Mouse (Mus musculus): ENCODE results near the gene Nsmce1. TPM values are rescaled to one million over a fixed set of nuclear protein-coding genes. Genes with fewer than 3 reads are reported as not detected.

The Nsmce1 gene
- polyA plus RNA-seq, 1 experiment from 2014 or later = 128 TPM

DNA sequence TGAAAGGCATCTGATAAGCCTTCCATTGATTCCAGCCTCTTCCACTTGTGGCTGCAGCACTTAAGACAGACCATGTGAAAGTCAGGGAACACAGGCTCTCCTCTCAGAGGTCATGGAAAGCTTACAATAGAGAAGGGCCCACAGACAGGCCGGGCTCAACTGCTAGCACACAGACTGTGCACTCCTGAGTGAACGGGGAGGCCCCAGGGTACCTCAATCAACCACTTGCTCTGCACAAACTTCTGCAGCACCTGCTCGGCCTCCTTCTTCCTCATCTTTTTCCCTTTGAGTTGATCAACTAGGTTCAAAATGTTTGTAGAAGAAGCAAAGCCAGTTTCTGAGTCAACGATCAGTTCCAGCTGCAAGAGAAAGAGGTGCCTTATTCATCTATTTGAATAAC, 20.5 kb downstream of the Nsmce1 start:
- no peaks in the 10 kb centered on the region for H3K9me3 ChIP-seq (ENCODE audit: control insufficient read depth, low read length)
- peaks cover 14% of the 10 kb centered on the region for H3K4me1 ChIP-seq (replicated peaks; ENCODE audit: control insufficient read depth, insufficient read depth, low read length)
- no peak overlapping the region for H3K4me3 ChIP-seq (ENCODE audit: low read depth, low read length)
- H3K27me3 ChIP-seq (replicated peaks; ENCODE audit: control insufficient read depth, insufficient read depth, low read length) = no peaks in the 10 kb centered on the region
- H3K4me2 ChIP-seq (ENCODE audit: low read length) = no peak overlapping the region
- H3K36me3 ChIP-seq (ENCODE audit: control insufficient read depth, insufficient read depth, low read length) = peaks cover 50% of the 10 kb centered on the region
- no peak overlapping the region for H3K9ac ChIP-seq (ENCODE audit: low read length)
- DNase-seq (ENCODE audit: low spot score) (no peak), ATAC-seq (replicated peaks; ENCODE audit: low FRiP score, low TSS enrichment, low read depth) (no peak)
- WGBS = 92% methylated on average over 4 of the region's 4 CpGs
- H3K27ac ChIP-seq (ENCODE audit: low read depth) = no peak overlapping the region

DNA sequence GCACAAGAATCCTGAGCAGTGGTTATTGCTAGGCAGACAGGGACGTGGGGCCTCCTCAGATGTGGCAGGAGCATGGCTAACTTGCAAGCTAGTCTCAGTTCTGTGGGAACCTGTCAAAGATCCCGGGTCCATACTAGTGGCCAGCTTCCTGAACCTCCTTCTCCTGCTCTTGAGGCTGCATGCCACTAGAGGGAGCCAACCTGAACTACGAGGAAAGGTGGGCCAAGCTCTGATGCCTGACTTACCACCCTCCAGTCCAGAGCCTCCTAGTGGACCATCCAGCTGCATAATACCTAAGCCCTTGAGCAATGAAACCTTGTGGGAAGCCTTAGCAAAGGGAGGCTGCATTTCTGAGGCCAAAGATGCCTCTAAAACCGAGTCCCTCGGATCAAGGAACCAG, 21.5 kb downstream of the Nsmce1 start:
- 26% methylated on average over 5 of the region's 5 CpGs for WGBS
- Histone ChIP-seq H3K27ac (ENCODE audit: low read depth) (no peak overlapping the region), H3K4me3 (ENCODE audit: low read depth, low read length) (no peak overlapping the region), H3K27me3 (replicated peaks; ENCODE audit: control insufficient read depth, insufficient read depth, low read length) (no peaks in the 10 kb centered on the region), H3K36me3 (ENCODE audit: control insufficient read depth, insufficient read depth, low read length) (peaks cover 59% of the 10 kb centered on the region), H3K4me1 (replicated peaks; ENCODE audit: control insufficient read depth, insufficient read depth, low read length) (peaks cover 8% of the 10 kb centered on the region), H3K4me2 (ENCODE audit: low read length) (no peak overlapping the region), H3K9me3 (ENCODE audit: control insufficient read depth, low read length) (no peaks in the 10 kb centered on the region), H3K9ac (ENCODE audit: low read length) (no peak overlapping the region)
- ATAC-seq (replicated peaks; ENCODE audit: low FRiP score, low TSS enrichment, low read depth) (peak; percentile 44; the same call in 1 of the 2 replicates), DNase-seq (ENCODE audit: low spot score) (peak; percentile 83)

DNA sequence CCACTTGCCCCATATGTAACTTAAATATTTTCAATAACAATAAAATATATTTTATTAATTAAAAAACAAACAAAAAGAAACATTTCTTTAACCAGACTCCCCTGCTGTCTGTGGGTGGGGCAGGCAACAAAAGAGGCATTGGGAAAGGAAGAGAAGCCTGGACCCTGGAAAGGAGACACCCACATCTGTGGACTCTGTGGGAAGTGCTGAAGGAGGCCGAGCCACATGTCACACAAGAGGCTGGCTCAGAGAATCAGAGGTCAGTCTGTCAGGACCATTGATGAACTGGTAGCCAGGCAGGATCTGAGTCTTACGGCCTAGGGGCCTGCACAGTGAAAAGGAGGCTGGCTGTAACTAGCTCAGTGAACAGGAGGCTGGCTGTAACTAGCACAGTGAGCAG, 29.2 kb downstream of the Nsmce1 start:
- H3K4me1 ChIP-seq (replicated peaks; ENCODE audit: control insufficient read depth, insufficient read depth, low read length) = no peaks in the 10 kb centered on the region
- DNase-seq (ENCODE audit: low spot score) (no peak), ATAC-seq (replicated peaks; ENCODE audit: low FRiP score, low TSS enrichment, low read depth) (no peak)
- H3K27me3 ChIP-seq (replicated peaks; ENCODE audit: control insufficient read depth, insufficient read depth, low read length) = no peaks in the 10 kb centered on the region
- H3K4me3 ChIP-seq (ENCODE audit: low read depth, low read length) = no peak overlapping the region
- peaks cover 27% of the 10 kb centered on the region for H3K36me3 ChIP-seq (ENCODE audit: control insufficient read depth, insufficient read depth, low read length)
- no peak overlapping the region for H3K4me2 ChIP-seq (ENCODE audit: low read length)
- 70% methylated on average over 2 of the region's 2 CpGs for WGBS
- H3K9ac ChIP-seq (ENCODE audit: low read length) = no peak overlapping the region
- no peak overlapping the region for H3K27ac ChIP-seq (ENCODE audit: low read depth)
- H3K9me3 ChIP-seq (ENCODE audit: control insufficient read depth, low read length) = no peaks in the 10 kb centered on the region

DNA sequence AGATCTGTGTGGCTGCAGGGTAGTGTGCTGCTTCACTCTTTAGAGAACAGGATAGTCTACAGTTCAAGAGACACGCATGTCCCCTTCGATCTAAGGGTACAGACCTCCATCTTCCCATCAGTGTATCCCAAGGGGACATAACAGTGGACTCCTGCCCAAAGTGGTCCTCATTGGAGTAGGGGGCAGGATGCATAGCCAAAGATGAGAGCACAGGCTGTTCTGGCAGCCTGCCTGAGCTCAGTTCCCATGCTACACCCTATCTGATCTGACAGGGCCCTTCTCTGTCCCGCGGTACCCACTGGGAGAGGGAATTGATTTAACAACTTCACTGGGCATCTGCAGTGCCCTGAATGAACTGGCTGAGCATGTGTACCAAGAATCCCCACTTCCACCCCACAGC, 37.7 kb downstream of the Nsmce1 start:
- Histone ChIP-seq H3K36me3 (ENCODE audit: control insufficient read depth, insufficient read depth, low read length) (peaks cover 16% of the 10 kb centered on the region), H3K27me3 (replicated peaks; ENCODE audit: control insufficient read depth, insufficient read depth, low read length) (no peaks in the 10 kb centered on the region), H3K4me3 (ENCODE audit: low read depth, low read length) (no peak overlapping the region), H3K4me1 (replicated peaks; ENCODE audit: control insufficient read depth, insufficient read depth, low read length) (no peaks in the 10 kb centered on the region), H3K4me2 (ENCODE audit: low read length) (no peak overlapping the region), H3K27ac (ENCODE audit: low read depth) (no peak overlapping the region), H3K9me3 (ENCODE audit: control insufficient read depth, low read length) (no peaks in the 10 kb centered on the region), H3K9ac (ENCODE audit: low read length) (no peak overlapping the region)
- DNase-seq (ENCODE audit: low spot score) (no peak), ATAC-seq (replicated peaks; ENCODE audit: low FRiP score, low TSS enrichment, low read depth) (no peak)
- WGBS = 96% methylated on average over 4 of the region's 4 CpGs

DNA sequence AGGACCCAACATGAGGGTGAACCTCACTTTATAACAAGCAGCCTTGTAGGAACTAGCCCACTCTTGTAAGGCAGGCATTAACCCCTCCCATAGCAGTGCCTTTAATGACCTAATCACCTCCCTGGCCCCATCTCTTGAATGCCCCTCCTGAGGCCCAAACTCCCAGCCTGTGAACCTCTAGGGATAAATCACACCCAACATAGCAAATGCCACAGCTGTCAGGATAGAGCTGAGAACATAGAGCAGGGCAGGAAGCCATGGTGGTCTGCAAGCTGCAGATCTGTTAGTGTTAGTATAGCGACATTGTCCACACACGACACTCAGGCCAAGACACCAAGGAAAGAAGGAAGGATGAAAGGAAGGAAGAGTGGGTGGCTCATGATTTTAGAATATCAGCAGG, 40.3 kb downstream of the Nsmce1 start:
- no peak for DNase-seq (ENCODE audit: low spot score)
- H3K4me3 ChIP-seq (ENCODE audit: low read depth, low read length) = no peak overlapping the region
- no peak overlapping the region for H3K9ac ChIP-seq (ENCODE audit: low read length)
- H3K9me3 ChIP-seq (ENCODE audit: control insufficient read depth, low read length) = no peaks in the 10 kb centered on the region
- H3K27ac ChIP-seq (ENCODE audit: low read depth) = no peak overlapping the region
- peaks cover 7% of the 10 kb centered on the region for H3K36me3 ChIP-seq (ENCODE audit: control insufficient read depth, insufficient read depth, low read length)
- ATAC-seq (replicated peaks; ENCODE audit: low FRiP score, low TSS enrichment, low read depth) = no peak
- 51% methylated on average over 2 of the region's 2 CpGs for WGBS
- H3K27me3 ChIP-seq (replicated peaks; ENCODE audit: control insufficient read depth, insufficient read depth, low read length) = no peaks in the 10 kb centered on the region
- H3K4me1 ChIP-seq (replicated peaks; ENCODE audit: control insufficient read depth, insufficient read depth, low read length) = no peaks in the 10 kb centered on the region
- no peak overlapping the region for H3K4me2 ChIP-seq (ENCODE audit: low read length)

DNA sequence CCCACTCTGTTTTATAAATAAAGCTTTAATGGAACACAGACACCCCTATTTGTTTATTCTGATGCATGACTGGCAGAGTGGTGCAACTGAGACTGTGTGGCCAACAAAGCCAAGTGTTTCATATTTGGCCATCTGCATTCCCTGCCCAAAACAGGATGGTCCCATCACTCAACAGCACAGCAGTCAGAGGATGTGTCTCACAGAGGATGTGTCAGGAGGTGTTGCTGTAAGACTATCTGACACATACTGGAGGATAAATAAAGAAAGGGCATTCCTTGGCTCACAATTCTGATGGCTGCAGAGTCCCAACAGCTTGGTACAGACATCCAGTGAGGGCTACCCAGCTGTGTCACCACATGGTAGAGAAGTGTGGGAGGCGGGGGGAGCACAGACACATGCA, 40.7 kb downstream of the Nsmce1 start:
- no peaks in the 10 kb centered on the region for H3K9me3 ChIP-seq (ENCODE audit: control insufficient read depth, low read length)
- ATAC-seq (replicated peaks; ENCODE audit: low FRiP score, low TSS enrichment, low read depth) = no peak
- H3K27me3 ChIP-seq (replicated peaks; ENCODE audit: control insufficient read depth, insufficient read depth, low read length) = no peaks in the 10 kb centered on the region
- no peaks in the 10 kb centered on the region; the same call in 1 of the 2 replicates for H3K4me1 ChIP-seq (replicated peaks; ENCODE audit: control insufficient read depth, insufficient read depth, low read length)
- no peak overlapping the region for H3K9ac ChIP-seq (ENCODE audit: low read length)
- WGBS = 89% methylated on average over 1 of the region's 1 CpGs
- H3K36me3 ChIP-seq (ENCODE audit: control insufficient read depth, insufficient read depth, low read length) = 0 out of 2 replicates have a peak, but pooled peaks cover 3% of the 10 kb centered on the region
- no peak overlapping the region for H3K4me3 ChIP-seq (ENCODE audit: low read depth, low read length)
- no peak overlapping the region for H3K4me2 ChIP-seq (ENCODE audit: low read length)
- no peak for DNase-seq (ENCODE audit: low spot score)
- no peak overlapping the region for H3K27ac ChIP-seq (ENCODE audit: low read depth)

DNA sequence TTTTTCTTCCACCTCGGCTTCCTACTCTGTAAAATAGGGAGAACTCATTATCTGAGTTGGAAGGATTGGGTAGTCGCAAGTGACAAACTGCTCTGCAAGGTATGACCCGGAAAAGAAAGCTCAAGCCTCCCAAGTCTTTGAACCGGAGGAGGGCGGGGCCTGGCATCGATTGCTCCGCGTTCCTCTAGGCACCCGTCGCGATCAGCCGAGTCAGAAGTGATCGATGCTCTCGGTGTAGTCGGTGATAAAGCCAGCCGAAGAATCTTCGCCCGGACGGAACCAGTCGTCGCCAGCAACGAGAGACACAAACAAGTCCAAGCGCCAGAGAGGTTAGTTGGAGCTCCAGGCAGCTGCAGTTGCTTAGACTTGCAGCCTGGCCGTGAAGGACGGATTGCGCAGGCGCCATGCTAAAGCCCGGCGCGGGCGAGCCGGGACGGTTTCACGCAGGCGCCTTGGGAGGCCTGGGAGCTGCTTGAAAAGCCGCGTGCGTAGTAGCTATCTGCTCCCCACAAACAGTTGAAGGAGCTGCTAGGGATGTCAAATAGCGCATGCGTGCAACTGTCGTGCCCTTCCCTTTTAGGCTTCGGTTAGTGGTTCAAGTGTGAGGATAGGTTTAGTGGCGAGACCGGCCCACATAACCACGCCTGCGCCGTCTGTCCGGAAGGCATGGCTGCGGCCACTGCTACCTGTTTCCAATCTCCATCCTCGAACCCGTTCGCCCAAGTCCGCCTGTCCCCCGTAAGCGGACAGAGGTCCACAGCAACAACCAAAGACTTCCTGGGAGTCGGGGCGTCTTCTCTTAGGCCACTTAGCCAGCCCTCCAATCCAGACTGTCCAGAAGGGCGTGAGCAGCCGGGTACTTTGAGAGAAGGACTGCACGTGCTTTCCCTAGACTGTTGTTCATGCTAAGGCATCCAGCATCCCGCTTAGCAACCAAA, 46.7 kb downstream of the Nsmce1 start, which contains the start of gene Kdm8:
Gene Kdm8 (plus strand): TSS at position 213 of the 938 bp plus-strand sequence.
- peak; percentile 95 for ATAC-seq (replicated peaks; ENCODE audit: low FRiP score, low TSS enrichment, low read depth)
- H3K27ac ChIP-seq (ENCODE audit: low read depth) = peak within 1 kb of the TSS; percentile 95
- peaks cover 7% of the 10 kb centered on the region for H3K4me1 ChIP-seq (replicated peaks; ENCODE audit: control insufficient read depth, insufficient read depth, low read length)
- H3K9ac ChIP-seq (ENCODE audit: low read length) = peak within 1 kb of the TSS; percentile 64
- WGBS = 3% methylated on average over 61 of the region's 61 CpGs
- H3K4me3 ChIP-seq (ENCODE audit: low read depth, low read length) = peak within 1 kb of the TSS; percentile 65
- H3K4me2 ChIP-seq (ENCODE audit: low read length) = peak within 1 kb of the TSS; percentile 78
- H3K9me3 ChIP-seq (ENCODE audit: control insufficient read depth, low read length) = no peaks in the 10 kb centered on the region
- no peaks in the 10 kb centered on the region for H3K27me3 ChIP-seq (replicated peaks; ENCODE audit: control insufficient read depth, insufficient read depth, low read length)
- DNase-seq (ENCODE audit: low spot score) = peak; percentile 99
- H3K36me3 ChIP-seq (ENCODE audit: control insufficient read depth, insufficient read depth, low read length) = no peaks in the 10 kb centered on the region

DNA sequence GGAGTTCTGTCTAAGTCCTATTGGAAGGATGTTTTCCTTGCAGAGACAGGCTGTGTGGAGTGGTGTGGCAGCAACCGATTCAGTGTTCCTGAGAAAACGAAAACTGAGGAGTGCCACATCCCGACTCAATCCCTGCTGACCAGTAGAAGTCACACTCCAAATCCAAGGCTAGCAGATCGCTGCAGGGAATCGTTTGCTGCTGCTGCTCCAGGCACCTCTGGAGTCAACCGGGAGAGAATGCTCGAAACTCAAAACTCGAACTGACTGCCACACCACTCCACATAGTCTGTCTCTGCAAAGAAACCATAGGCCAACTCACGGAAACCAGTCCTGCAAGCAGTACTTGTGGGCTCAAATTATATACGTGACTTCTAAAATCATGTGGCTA, 47.3 kb downstream of the Nsmce1 start:
- Histone ChIP-seq H3K4me2 (ENCODE audit: low read length) (peak overlapping the region; percentile 78), H3K4me1 (replicated peaks; ENCODE audit: control insufficient read depth, insufficient read depth, low read length) (peaks cover 7% of the 10 kb centered on the region), H3K27ac (ENCODE audit: low read depth) (peak overlapping the region; percentile 95), H3K36me3 (ENCODE audit: control insufficient read depth, insufficient read depth, low read length) (no peaks in the 10 kb centered on the region), H3K27me3 (replicated peaks; ENCODE audit: control insufficient read depth, insufficient read depth, low read length) (no peaks in the 10 kb centered on the region), H3K9ac (ENCODE audit: low read length) (peak overlapping the region; percentile 64), H3K9me3 (ENCODE audit: control insufficient read depth, low read length) (no peaks in the 10 kb centered on the region), H3K4me3 (ENCODE audit: low read depth, low read length) (peak overlapping the region; percentile 65)
- peak; percentile 69 for DNase-seq (ENCODE audit: low spot score)
- 16% methylated on average over 10 of the region's 10 CpGs for WGBS
- ATAC-seq (replicated peaks; ENCODE audit: low FRiP score, low TSS enrichment, low read depth) = peak; percentile 12

DNA sequence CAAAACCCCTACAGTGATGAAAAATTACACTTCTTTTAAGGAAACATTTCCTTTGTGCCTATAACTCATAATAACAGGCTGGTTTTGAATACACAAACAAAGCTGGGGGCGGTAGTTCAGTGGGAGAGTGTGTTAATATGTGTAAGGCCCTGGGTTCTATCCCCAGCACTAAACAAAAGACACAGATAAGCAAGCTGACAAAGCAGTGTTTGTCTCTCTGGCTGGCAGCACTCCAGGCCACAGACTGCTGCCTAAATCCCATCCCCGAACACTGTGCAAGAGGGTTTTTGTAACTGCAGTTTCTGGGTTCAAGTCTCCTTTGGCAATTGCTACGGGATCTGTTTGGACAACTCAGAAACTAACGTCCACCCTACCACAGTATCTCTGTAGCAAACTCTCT, 49.1 kb downstream of the Nsmce1 start:
- no peaks in the 10 kb centered on the region for H3K9me3 ChIP-seq (ENCODE audit: control insufficient read depth, low read length)
- H3K36me3 ChIP-seq (ENCODE audit: control insufficient read depth, insufficient read depth, low read length) = no peaks in the 10 kb centered on the region
- no peak overlapping the region for H3K9ac ChIP-seq (ENCODE audit: low read length)
- DNase-seq (ENCODE audit: low spot score) (no peak), ATAC-seq (replicated peaks; ENCODE audit: low FRiP score, low TSS enrichment, low read depth) (no peak)
- peaks cover 7% of the 10 kb centered on the region for H3K4me1 ChIP-seq (replicated peaks; ENCODE audit: control insufficient read depth, insufficient read depth, low read length)
- no peak overlapping the region for H3K4me3 ChIP-seq (ENCODE audit: low read depth, low read length)
- H3K27me3 ChIP-seq (replicated peaks; ENCODE audit: control insufficient read depth, insufficient read depth, low read length) = no peaks in the 10 kb centered on the region
- WGBS = 75% methylated on average over 4 of the region's 4 CpGs
- no peak overlapping the region for H3K4me2 ChIP-seq (ENCODE audit: low read length)
- H3K27ac ChIP-seq (ENCODE audit: low read depth) = no peak overlapping the region

Data from intestine, embryonic 14.5 days (tissue).